Mouse (Mus musculus): ENCODE measurements around the gene Ewsr1. TPM values are rescaled to one million over a fixed set of nuclear protein-coding genes. Genes with fewer than 3 reads are reported as not detected.

Ewsr1 gene
- total and polyA plus RNA-seq, 3 experiments, result 399 to 1,267 (median 418) TPM

DNA sequence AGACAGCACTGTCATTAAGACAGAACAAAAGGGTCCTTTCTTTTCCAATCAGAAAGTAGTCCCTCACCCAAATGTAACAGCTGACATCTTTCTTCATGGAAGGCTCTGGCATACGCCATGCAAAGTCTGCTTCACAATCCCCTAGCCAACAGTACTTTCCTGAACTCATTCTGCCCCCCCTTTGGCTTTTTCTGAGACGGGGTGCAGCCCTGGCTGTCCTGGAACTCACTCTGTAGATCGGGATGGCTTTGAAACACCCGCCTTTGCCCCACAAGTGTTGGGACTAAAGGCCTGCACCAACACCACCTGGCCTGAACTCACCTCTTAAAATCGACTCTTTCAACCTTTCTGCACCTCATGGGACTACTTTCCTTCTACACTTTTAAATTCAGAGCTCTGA lies 3.2 kb downstream of the Ewsr1 start:
- Histone ChIP-seq H3K4me2 (ENCODE audit: insufficient read depth, low read depth, poor library complexity, severe bottlenecking) (peak overlapping the region; percentile 97), H3K36me3 (replicated peaks in 1 of 2; ENCODE audit: control insufficient read depth in 1 of 2, insufficient read depth in 1 of 2, low read length in 1 of 2) (peaks cover 20 to 48% of the 10 kb centered on the region in 2 experiments), H3K4me1 (ENCODE audit: control insufficient read depth in 1 of 2, insufficient read depth in 2 of 2) (peaks cover 6 to 45% of the 10 kb centered on the region in 2 experiments; a peak in 3 of 4 replicates), H3K27me3 (replicated peaks) (no peaks in the 10 kb centered on the region), H3K4me3 (replicated peaks in 1 of 3; ENCODE audit: low read depth in 2 of 3, low read length in 2 of 3, poor library complexity in 1 of 3) (peak overlapping the region in 1 of 3 experiments; percentile 16), H3K9ac (ENCODE audit: insufficient read depth, low read depth) (peak overlapping the region; percentile 98), H3K9me3 (replicated peaks; ENCODE audit: low read length) (no peaks in the 10 kb centered on the region), H3K27ac (ENCODE audit: insufficient read depth, low read depth) (no peak overlapping the region), H3K79me2 (replicated peaks; ENCODE audit: control insufficient read depth, extremely low read depth, insufficient read depth, poor library complexity, severe bottlenecking) (peaks cover 78% of the 10 kb centered on the region)
- DNase-seq (ENCODE audit: extremely low read depth), result no peak
- TF ChIP-seq IRF4 (IDR thresholded peaks at IDR 0.05; ENCODE audit: low read depth, low read length), result no peak
- TF ChIP-seq TCF12 (IDR thresholded peaks at IDR 0.05; ENCODE audit: low read depth, low read length), result no peak
- no peak for TF ChIP-seq SIN3A (IDR thresholded peaks at IDR 0.05; ENCODE audit: low read length)
- no peak for TF ChIP-seq KAT2A (IDR thresholded peaks at IDR 0.05; ENCODE audit: insufficient replicate concordance, low read length)
- no peak for TF ChIP-seq MAZ (IDR thresholded peaks at IDR 0.05; ENCODE audit: low read depth, low read length)
- no peak for TF ChIP-seq UBTF (IDR thresholded peaks at IDR 0.05; ENCODE audit: low read depth, low read length)
- TF ChIP-seq CHD1 (IDR thresholded peaks at IDR 0.05; ENCODE audit: low read depth, low read length), result no peak
- no peak for TF ChIP-seq CTCF (conservative IDR thresholded peaks at IDR 0.05 in 1 of 2, IDR thresholded peaks at IDR 0.05 in 1 of 2; ENCODE audit: low read depth in 2 of 2, low read length in 2 of 2)
- TF ChIP-seq EP300 (IDR thresholded peaks at IDR 0.05; ENCODE audit: low read length), result no peak
- in situ Hi-C loops (cut with MboI; ENCODE audit: low pct_ligation_motif_present, low pct_unique_long_range_greater_than_20kb, low sequenced_read_pairs), result loop anchor here (5.0 kb wide), 1 partner anchor 34 kb away; no protein-coding TSS in a partner anchor
- dilution Hi-C loops (cut with MboI; ENCODE audit: extremely low pct_ligation_motif_present, extremely low pct_unique_long_range_greater_than_20kb, low sequenced_read_pairs), result no loop called here

DNA sequence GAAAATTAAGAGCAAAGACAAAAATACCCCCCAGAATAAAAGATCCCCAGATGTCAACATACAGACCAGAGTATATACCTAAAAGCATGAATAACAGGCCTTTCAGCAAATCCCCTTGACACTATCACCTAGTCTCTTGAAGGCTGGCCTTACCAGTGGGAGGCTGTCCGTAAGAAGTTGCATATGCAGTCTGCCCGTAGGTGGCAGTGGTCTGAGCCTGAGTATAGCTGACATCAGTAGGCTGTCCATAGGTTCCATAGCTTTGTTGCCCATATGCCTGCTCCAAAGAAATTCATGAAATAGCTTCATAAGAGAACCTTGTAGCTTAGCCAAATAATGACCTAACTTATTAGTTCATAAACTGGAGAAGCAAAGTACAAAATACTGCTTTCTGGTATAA lies 7.4 kb downstream of the Ewsr1 start:
- Histone ChIP-seq H3K9me3 (replicated peaks; ENCODE audit: low read length) (no peaks in the 10 kb centered on the region), H3K36me3 (replicated peaks in 1 of 2; ENCODE audit: control insufficient read depth in 1 of 2, insufficient read depth in 1 of 2, low read length in 1 of 2) (peaks cover 55 to 87% of the 10 kb centered on the region in 2 experiments), H3K4me1 (ENCODE audit: control insufficient read depth in 1 of 2, insufficient read depth in 2 of 2) (peaks cover 0 to 38% of the 10 kb centered on the region in 2 experiments; a peak in 2 of 4 replicates), H3K27ac (ENCODE audit: insufficient read depth, low read depth) (no peak overlapping the region), H3K4me3 (replicated peaks in 1 of 3; ENCODE audit: low read depth in 2 of 3, low read length in 2 of 3, poor library complexity in 1 of 3) (no peak overlapping the region), H3K4me2 (ENCODE audit: insufficient read depth, low read depth, poor library complexity, severe bottlenecking) (no peak overlapping the region), H3K79me2 (replicated peaks; ENCODE audit: control insufficient read depth, extremely low read depth, insufficient read depth, poor library complexity, severe bottlenecking) (peaks cover 92% of the 10 kb centered on the region), H3K9ac (ENCODE audit: insufficient read depth, low read depth) (no peak overlapping the region), H3K27me3 (replicated peaks) (no peaks in the 10 kb centered on the region)
- dilution Hi-C loops (cut with MboI; ENCODE audit: extremely low pct_ligation_motif_present, extremely low pct_unique_long_range_greater_than_20kb, low sequenced_read_pairs) (no loop called here), in situ Hi-C loops (cut with MboI; ENCODE audit: low pct_ligation_motif_present, low pct_unique_long_range_greater_than_20kb, low sequenced_read_pairs) (no loop called here)
- DNase-seq (ENCODE audit: extremely low read depth), result peak; percentile 50
- peak in 1 of 2 experiments; percentile 54; a peak in 2 of 4 replicates for TF ChIP-seq CTCF (conservative IDR thresholded peaks at IDR 0.05 in 1 of 2, IDR thresholded peaks at IDR 0.05 in 1 of 2; ENCODE audit: low read depth in 2 of 2, low read length in 2 of 2)
- TF ChIP-seq ZNF384 (IDR thresholded peaks at IDR 0.05; ENCODE audit: low read depth, low read length), result no peak

DNA sequence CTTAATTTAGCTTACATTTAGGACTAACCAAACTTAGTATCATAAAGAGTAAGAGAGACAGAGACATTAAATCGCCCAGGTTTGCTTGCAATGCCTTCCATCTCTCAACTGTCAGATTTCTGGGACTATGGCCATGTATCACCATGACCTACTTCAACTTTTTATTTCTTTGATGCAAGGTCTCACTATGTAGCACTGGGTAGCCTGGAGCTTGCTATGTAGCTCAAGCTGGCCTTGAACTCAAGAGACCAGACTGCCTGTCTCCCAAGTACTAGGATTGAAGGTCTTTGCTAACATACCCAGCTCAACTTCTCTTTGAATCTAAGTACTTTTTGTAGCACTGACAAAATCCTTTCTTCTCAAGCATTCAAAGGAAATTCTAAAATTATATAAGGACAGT lies 9.9 kb downstream of the Ewsr1 start:
- no peak overlapping the region for H3K4me2 ChIP-seq (ENCODE audit: insufficient read depth, low read depth, poor library complexity, severe bottlenecking)
- H3K27ac ChIP-seq (ENCODE audit: insufficient read depth, low read depth), result no peak overlapping the region
- H3K27me3 ChIP-seq (replicated peaks), result no peaks in the 10 kb centered on the region
- no peak overlapping the region for H3K4me3 ChIP-seq (replicated peaks in 1 of 3; ENCODE audit: low read depth in 2 of 3, low read length in 2 of 3, poor library complexity in 1 of 3)
- H3K4me1 ChIP-seq (ENCODE audit: control insufficient read depth in 1 of 2, insufficient read depth in 2 of 2), result peaks cover 0 to 18% of the 10 kb centered on the region in 2 experiments; a peak in 2 of 4 replicates
- peaks cover 86% of the 10 kb centered on the region for H3K79me2 ChIP-seq (replicated peaks; ENCODE audit: control insufficient read depth, extremely low read depth, insufficient read depth, poor library complexity, severe bottlenecking)
- no peak for DNase-seq (ENCODE audit: extremely low read depth)
- no peaks in the 10 kb centered on the region for H3K9me3 ChIP-seq (replicated peaks; ENCODE audit: low read length)
- H3K36me3 ChIP-seq (replicated peaks in 1 of 2; ENCODE audit: control insufficient read depth in 1 of 2, insufficient read depth in 1 of 2, low read length in 1 of 2), result peaks cover 76 to 97% of the 10 kb centered on the region in 2 experiments
- dilution Hi-C loops (cut with MboI; ENCODE audit: extremely low pct_ligation_motif_present, extremely low pct_unique_long_range_greater_than_20kb, low sequenced_read_pairs), result no loop called here
- H3K9ac ChIP-seq (ENCODE audit: insufficient read depth, low read depth), result no peak overlapping the region
- in situ Hi-C loops (cut with MboI; ENCODE audit: low pct_ligation_motif_present, low pct_unique_long_range_greater_than_20kb, low sequenced_read_pairs), result no loop called here
- no peak for TF ChIP-seq SIN3A (IDR thresholded peaks at IDR 0.05; ENCODE audit: low read length)
- TF ChIP-seq TCF12 (IDR thresholded peaks at IDR 0.05; ENCODE audit: low read depth, low read length), result no peak
- TF ChIP-seq NRF1 (IDR thresholded peaks at IDR 0.05; ENCODE audit: low read depth, low read length), result no peak
- TF ChIP-seq IRF4 (IDR thresholded peaks at IDR 0.05; ENCODE audit: low read depth, low read length), result no peak
- TF ChIP-seq MAZ (IDR thresholded peaks at IDR 0.05; ENCODE audit: low read depth, low read length), result no peak
- TF ChIP-seq HCFC1 (IDR thresholded peaks at IDR 0.05; ENCODE audit: low read depth, low read length), result no peak
- no peak for TF ChIP-seq PAX5 (IDR thresholded peaks at IDR 0.05; ENCODE audit: low read length)
- no peak for TF ChIP-seq EP300 (IDR thresholded peaks at IDR 0.05; ENCODE audit: low read length)
- no peak for TF ChIP-seq TBP (conservative IDR thresholded peaks at IDR 0.05; ENCODE audit: low read depth, low read length)
- no peak for TF ChIP-seq ZKSCAN1 (IDR thresholded peaks at IDR 0.05; ENCODE audit: borderline replicate concordance, low read depth, low read length)
- no peak for TF ChIP-seq UBTF (IDR thresholded peaks at IDR 0.05; ENCODE audit: low read depth, low read length)
- no peak for TF ChIP-seq ZMIZ1 (IDR thresholded peaks at IDR 0.05; ENCODE audit: low read depth, low read length)
- TF ChIP-seq BHLHE40 (IDR thresholded peaks at IDR 0.05; ENCODE audit: low read depth, low read length), result no peak
- no peak for TF ChIP-seq ELF1 (IDR thresholded peaks at IDR 0.05; ENCODE audit: low read depth, low read length)
- TF ChIP-seq MAFK (IDR thresholded peaks at IDR 0.05; ENCODE audit: insufficient replicate concordance, low read length), result no peak
- no peak for TF ChIP-seq RAD21 (IDR thresholded peaks at IDR 0.05; ENCODE audit: low read depth, low read length)
- no peak; the same call in 1 of the 2 replicates for TF ChIP-seq POLR2A (IDR thresholded peaks at IDR 0.05; ENCODE audit: low read depth, low read length)
- TF ChIP-seq JUND (conservative IDR thresholded peaks at IDR 0.05; ENCODE audit: low read depth, low read length), result no peak
